Mouse (Mus musculus) cortical plate, adult 2 months (tissue): Measurements from ENCODE around the gene Fam120c. TPM values are rescaled to one million over a fixed set of nuclear protein-coding genes. Genes with fewer than 3 reads are reported as not detected.

Experiments used
- H3K27ac ChIP-seq: fragments of 200-500 bp; 2 replicates; pipeline ENCODE4 v1.5.1; 2012; ENCODE audit warnings: low read length, control low read depth, inconsistent platforms; ENCODE audit not compliant: insufficient read depth
- H3K4me1 ChIP-seq: fragments of 200-500 bp; 2 replicates; pipeline ENCODE4 v1.6.1; 2011; ENCODE audit warnings: low read length; ENCODE audit not compliant: control insufficient read depth, insufficient read depth
- H3K4me3 ChIP-seq: fragments of 200-500 bp; 2 replicates; pipeline ENCODE4 v1.5.1; 2011; ENCODE audit warnings: mild to moderate bottlenecking, low read length, control low read depth; ENCODE audit not compliant: insufficient read depth
- CTCF ChIP-seq: fragments of 200-500 bp; IDR thresholded peaks from 2 replicates; pipeline ENCODE4 v1.5.1; 2011; ENCODE audit warnings: mild to moderate bottlenecking, control low read depth, low read length; ENCODE audit not compliant: insufficient read depth; ENCODE audit errors: extremely low read depth
- POLR2A ChIP-seq: fragments of 200-500 bp; IDR thresholded peaks from 2 replicates; pipeline ENCODE4 v1.6.1; 2011; ENCODE audit warnings: mild to moderate bottlenecking, low read length, control low read depth; ENCODE audit not compliant: insufficient read depth; ENCODE audit errors: extremely low read depth
- polyA plus RNA-seq: library from polyadenylated mRNA; depleted of rRNA; stranded (reverse); fragments of >200 nt; gene quantifications from 2 replicates; pipeline ENCODE4 v1.2.3, GENCODE M21; 2012; rRNA removed

The Fam120c gene
- polyA plus RNA-seq, 1 experiment = 13.0 TPM

GRCm38 (mm10) chrX:151520458-151521322 is 176.7 kb downstream of the Fam120c start, which contains the start of gene Phf8:
Gene Phf8 (plus strand): TSS chrX:151520672.
- H3K4me1 ChIP-seq = no peaks in the 10 kb centered on the region
- peak within 1 kb of the TSS; percentile 87 for H3K4me3 ChIP-seq
- TF ChIP-seq POLR2A (peak; percentile 76), CTCF (no peak)
- H3K27ac ChIP-seq = peak within 1 kb of the TSS; percentile 88

Other genes with a start within 250 kb of the Fam120c start
- 60.0 and 65.9 TPM in 2 replicates for gene Tsr2, start 247.6 kb upstream of the Fam120c start, polyA plus RNA-seq
- 9.0 and 9.6 TPM in 2 replicates for gene Wnk3, start 146.1 kb upstream of the Fam120c start, polyA plus RNA-seq
- gene Phf8, start 176.5 kb downstream of the Fam120c start, polyA plus RNA-seq = 17.7 and 18.7 TPM in 2 replicates